21 mouse cellular contexts compared by ENCODE assay signal in the genomic region with DNA sequence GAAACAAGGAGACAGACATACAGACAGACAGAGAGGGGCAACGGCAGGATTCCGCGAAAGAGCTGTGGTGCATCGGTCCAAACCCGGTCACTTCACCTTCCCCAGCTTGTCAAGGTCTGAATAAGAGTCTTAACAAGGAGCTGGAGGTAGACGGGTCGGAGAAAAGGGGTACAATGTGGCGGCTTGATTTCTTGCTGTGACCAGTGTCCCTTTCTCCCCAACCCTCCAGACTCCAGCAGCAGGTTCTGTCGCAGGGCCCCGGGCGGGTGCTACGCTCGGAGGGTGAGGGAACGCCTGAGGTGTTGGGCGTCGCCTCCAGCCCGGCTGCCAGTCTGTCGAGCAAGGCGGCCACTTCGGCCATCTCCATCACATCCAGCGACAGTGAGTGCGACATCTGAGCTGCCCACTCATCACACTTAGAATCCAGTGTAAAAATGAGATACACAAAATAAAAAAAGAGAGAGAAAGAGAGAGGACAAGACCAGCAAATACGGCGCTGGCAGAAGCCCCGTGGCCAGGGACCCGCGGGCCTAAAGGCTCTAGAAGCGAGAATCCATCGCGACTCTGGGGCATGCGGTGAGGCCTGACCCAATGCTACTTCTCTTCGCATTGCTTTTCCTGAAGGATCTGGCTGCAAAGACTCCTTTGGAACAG. TPM values are rescaled to one million over a fixed set of nuclear protein-coding genes. Genes with fewer than 3 reads are reported as not detected.
A peak's percentile ranks its signal among the peaks of the same experiment; 100 is the strongest.
DNase-seq lines count a peak whose midpoint lies in the region; ATAC-seq lines count a peak whose summit lies in the region.
"Had no signal": no experiment of that assay in that cellular context is flagged by ENCODE, and none has a peak within 500 bp of the region (broad histone marks: within the 10 kb centered on the region; RNA-seq: fewer than 3 reads in every experiment).

No protein-coding gene starts in this region.

- no peak for ATAC-seq in kidney, embryonic 15.5 days (replicated peaks; ENCODE audit: low FRiP score)
- ATAC-seq in limb, embryonic 11.5 days (ENCODE audit: insufficient number of reproducible peaks, low FRiP score, low TSS enrichment, low read depth), result no peak

- H3K4me3 ChIP-seq in kidney, embryonic 15.5 days (replicated peaks), result no peak overlapping the region
- no peak overlapping the region for H3K4me3 ChIP-seq in limb, embryonic 11.5 days (ENCODE audit: low read depth, low read length)
- H3K4me3 ChIP-seq: heart, embryonic 13.5 days; limb, embryonic 15.5 days; myocyte had no signal

- peak; percentile 31 to 45 for DNase-seq in cerebellum, postnatal 10 days
- no peak for DNase-seq in cerebellum, adult 18-20 months
- peak; percentile 7 to 11 for DNase-seq in kidney, postnatal 4 days
- DNase-seq in ZHBTc4 (ENCODE audit: low read depth, low spot score), result peak; percentile 52
- peak; percentile 62 for DNase-seq in limb, embryonic 11.5 days (ENCODE audit: low spot score)
- DNase-seq in yolk sac, embryonic 10.5 days (ENCODE audit: low spot score), result no peak
- no peak for DNase-seq in adrenal gland, adult 8-10 months
- DNase-seq: adrenal gland, postnatal 36 days; gastrocnemius, postnatal 10 days; kidney, adult 11 months; kidney, postnatal 36 days; lung, adult 18-20 months had no signal

- peaks cover 24% of the 10 kb centered on the region for H3K4me1 ChIP-seq in kidney, embryonic 15.5 days
- 0 out of 2 replicates have a peak, but pooled peaks cover 3% of the 10 kb centered on the region for H3K4me1 ChIP-seq in limb, embryonic 11.5 days (ENCODE audit: control insufficient read depth, insufficient read depth, low read length)

- no peaks in the 10 kb centered on the region for H3K36me3 ChIP-seq in kidney, embryonic 15.5 days
- no peaks in the 10 kb centered on the region for H3K36me3 ChIP-seq in limb, embryonic 11.5 days (ENCODE audit: control insufficient read depth, insufficient read depth, low read length)
- H3K36me3 ChIP-seq: G1E; heart, embryonic 13.5 days; limb, embryonic 15.5 days had no signal

- no peak overlapping the region for H3K9ac ChIP-seq in kidney, embryonic 15.5 days
- no peak overlapping the region for H3K9ac ChIP-seq in limb, embryonic 11.5 days (ENCODE audit: low read length)
- H3K9ac ChIP-seq: heart, embryonic 13.5 days; limb, embryonic 15.5 days had no signal

- no peak overlapping the region for H3K27ac ChIP-seq in kidney, embryonic 15.5 days
- no peak overlapping the region for H3K27ac ChIP-seq in limb, embryonic 11.5 days (replicated peaks; ENCODE audit: low read depth, low read length)
- H3K27ac ChIP-seq: heart, embryonic 13.5 days; limb, embryonic 15.5 days had no signal

- peaks cover 100% of the 10 kb centered on the region for H3K27me3 ChIP-seq in kidney, embryonic 15.5 days
- H3K27me3 ChIP-seq in limb, embryonic 11.5 days (ENCODE audit: control insufficient read depth, insufficient read depth, low read length), result peaks cover 82% of the 10 kb centered on the region

- under 1% methylated on average over 32 of the region's 32 CpGs for WGBS in kidney, embryonic 15.5 days
- WGBS in limb, embryonic 11.5 days, result 1% methylated on average over 32 of the region's 32 CpGs

- no peaks in the 10 kb centered on the region for H3K9me3 ChIP-seq in kidney, embryonic 15.5 days (replicated peaks)
- no peaks in the 10 kb centered on the region for H3K9me3 ChIP-seq in limb, embryonic 11.5 days (ENCODE audit: control insufficient read depth, low read length)
- H3K9me3 ChIP-seq: G1E; heart, embryonic 13.5 days; limb, embryonic 15.5 days had no signal

- no peak overlapping the region for H3K4me2 ChIP-seq in kidney, embryonic 15.5 days
- no peak overlapping the region for H3K4me2 ChIP-seq in limb, embryonic 11.5 days (ENCODE audit: low read depth, severe bottlenecking)
- H3K4me2 ChIP-seq: heart, embryonic 13.5 days; limb, embryonic 15.5 days had no signal

RNA-seq across cellular contexts. Expression of a gene that starts 1.0 kb away (rescaled TPM):
- polyA plus RNA-seq in kidney, embryonic 15.5 days (2015; fragmentation: Nextera tagmentation; extraction: Ambion mirVana), result 1.6 and 2.0 TPM in 2 replicates
- polyA plus RNA-seq in limb, embryonic 11.5 days (2014; fragmentation: Nextera tagmentation; extraction: Ambion mirVana), result 2.6 and 4.1 TPM in 2 replicates
- under 1 TPM in 3 of 4 experiments, not detected in 1; 0.24 to 0.49 (median 0.28) TPM for total RNA-seq in adrenal gland, adult 8-10 months (2022)
- polyA plus RNA-seq: G1E, myocyte had no signal

RNA-seq across cellular contexts. Expression of a gene that starts 1.8 kb away (rescaled TPM):
- polyA plus RNA-seq in kidney, embryonic 15.5 days (2015; fragmentation: Nextera tagmentation; extraction: Ambion mirVana), result not detected in 2 replicates
- polyA plus RNA-seq in limb, embryonic 11.5 days (2014; fragmentation: Nextera tagmentation; extraction: Ambion mirVana), result not detected in 2 replicates
- total RNA-seq in adrenal gland, adult 8-10 months (2022), result not detected
- total RNA-seq: adrenal gland, postnatal 36 days; gastrocnemius, postnatal 10 days; hematopoietic stem cell, adult 5-6 weeks; left cerebral cortex, adult 18-20 months; megakaryocyte, adult 5-6 weeks had no signal
- polyA plus RNA-seq: G1E; heart, embryonic 13.5 days; limb, embryonic 15.5 days; myocyte; stomach, embryonic 14.5 days had no signal

Comparison
In these comparisons a context has a peak if more than half of its experiments do, and no peak if none do; other contexts are left out.
1. DNase-seq: peak in cerebellum, postnatal 10 days (2 of 2), kidney, postnatal 4 days (2 of 2), ZHBTc4 (single experiment) and limb, embryonic 11.5 days (single experiment); none in cerebellum, adult 18-20 months (0 of 2), yolk sac, embryonic 10.5 days (single experiment) and adrenal gland, adult 8-10 months (single experiment).